Mouse (Mus musculus) spleen, postnatal 4 days (tissue): ENCODE results near the gene Adam12.

Experiments used
- DNase-seq, 2 experiments: peaks; one replicate each; pipeline ENCODE4 v3.0.0; 2022; ENCODE audit warnings: low spot score in 2 of 2

The Adam12 gene

DNA sequence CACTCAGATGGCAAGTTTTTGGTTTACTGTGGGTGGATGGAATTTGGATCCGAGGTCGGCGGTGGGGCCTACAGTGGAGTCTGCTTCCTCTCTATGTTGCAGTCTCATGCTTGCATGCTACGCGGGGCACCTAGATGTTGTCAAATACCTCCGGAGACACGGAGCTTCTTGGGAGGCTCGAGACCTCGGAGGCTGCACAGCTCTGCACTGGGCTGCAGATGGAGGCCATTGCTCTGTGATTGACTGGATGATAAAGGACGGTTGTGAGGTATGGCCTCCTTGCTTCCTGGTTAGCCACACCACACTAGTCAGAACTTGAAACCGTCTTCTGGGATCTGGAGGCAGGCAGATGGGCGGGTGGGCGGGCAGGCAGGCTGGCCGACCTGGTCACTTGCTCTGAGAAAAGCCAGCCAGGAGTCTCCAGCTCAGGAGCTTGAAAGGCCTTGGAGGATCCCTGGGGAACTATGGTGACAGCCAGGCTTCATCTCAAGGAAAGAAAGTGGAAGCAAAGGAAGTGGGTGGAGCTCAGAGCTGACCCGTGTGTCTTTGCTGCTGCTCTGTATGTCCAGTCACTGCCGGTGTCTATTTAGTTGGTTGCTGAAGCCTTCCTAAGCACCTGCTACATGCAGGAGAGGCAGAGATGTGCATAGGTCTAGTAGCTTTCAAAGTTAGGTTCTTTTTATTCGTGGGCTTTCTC lies 355.2 kb downstream of the Adam12 start:
- DNase-seq, result no peak

DNA sequence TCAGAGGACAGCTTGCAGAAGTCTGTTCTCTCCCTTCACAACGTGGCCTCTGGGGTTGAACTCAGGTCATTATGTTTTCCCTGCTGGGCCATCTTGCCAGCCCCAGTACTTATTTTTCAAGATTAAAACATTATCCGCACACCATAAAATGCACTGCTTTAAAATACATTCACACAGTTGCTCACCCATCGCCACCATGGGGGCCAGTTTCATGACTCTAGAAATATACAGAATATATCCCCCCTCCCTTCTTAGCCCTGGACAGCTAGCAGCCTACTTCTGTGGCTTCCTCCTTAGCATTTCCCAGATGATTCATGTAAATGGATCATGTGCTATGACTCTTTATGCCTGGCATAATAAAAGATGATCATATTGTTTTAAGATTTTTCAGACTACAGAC lies 355.8 kb downstream of the Adam12 start:
- no peak for DNase-seq

DNA sequence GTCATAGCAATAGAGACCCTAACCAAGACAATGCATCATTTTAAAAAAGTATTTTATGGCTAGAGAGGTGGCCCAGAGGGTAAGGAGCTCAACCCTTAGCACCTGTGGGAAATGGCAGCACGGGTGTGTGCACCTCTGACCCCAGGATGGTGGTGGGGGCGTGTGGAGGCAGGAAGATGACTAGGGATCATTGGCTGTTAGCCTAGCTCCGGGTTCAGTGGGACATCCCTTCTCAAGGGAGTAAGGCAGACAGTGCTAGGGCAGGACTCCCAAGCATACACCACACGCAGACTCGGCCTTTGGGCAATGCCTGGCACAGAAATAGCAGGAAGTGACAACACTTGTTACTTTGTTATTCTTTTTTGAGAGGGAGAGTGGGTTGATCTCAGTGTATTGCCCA lies 359.2 kb downstream of the Adam12 start:
- no peak for DNase-seq

DNA sequence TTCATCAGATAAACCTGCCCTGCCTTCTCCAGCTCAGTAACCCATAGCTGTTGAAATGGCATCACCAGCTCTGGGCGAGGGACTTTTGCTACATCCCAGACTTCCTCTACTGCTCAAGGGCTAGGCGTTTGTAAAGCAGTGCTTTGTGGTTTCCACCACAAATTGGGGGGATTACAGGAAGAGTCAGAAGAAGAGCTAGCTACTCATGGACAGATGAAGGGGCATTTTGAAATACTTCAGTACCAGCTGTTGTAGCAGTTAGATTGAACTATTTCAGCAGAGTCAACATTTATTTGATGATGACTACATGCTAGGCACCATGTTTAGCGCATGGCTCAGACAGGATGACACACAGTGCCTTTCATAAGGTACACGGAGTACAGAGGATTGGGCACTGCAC lies 361.7 kb downstream of the Adam12 start:
- no peak for DNase-seq

DNA sequence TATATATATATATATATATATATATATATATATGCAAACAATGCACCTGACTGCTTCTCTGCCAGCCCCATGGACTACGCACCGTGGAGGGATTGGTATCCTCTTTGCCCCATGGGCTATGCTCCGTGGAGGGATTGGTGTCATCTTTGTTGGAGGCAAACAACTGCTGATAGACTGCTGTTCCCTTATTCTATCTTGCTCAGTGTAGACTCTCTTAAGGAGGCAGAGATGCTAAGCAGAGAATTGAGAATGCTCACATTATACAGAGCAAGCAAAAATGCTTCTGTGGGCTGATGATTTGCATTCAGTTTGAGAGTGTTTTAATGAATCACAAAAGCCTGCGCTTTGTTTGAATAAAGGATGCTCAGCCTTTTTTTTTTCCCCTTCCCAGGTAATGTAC lies 368.3 kb downstream of the Adam12 start:
- DNase-seq, result no peak

DNA sequence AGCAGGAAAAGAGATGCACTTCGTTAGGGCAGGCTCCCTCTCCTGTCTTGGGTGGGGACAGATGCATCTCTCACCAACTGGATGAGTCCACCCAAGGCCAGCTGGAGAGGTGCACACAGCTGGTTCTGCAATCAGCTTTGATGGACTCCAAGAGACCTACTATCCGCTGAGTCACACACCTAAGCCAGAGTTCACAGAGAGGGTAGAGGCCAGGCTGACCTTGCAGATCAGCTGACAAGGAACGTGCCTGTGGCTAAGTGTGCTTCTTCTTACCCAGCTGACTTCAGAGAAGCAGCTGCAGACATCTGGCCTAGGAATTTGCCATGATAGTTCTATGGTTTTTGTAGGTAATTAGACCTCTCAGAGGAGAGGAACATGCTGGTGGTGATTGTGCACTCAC lies 368.8 kb downstream of the Adam12 start:
- DNase-seq, result no peak

DNA sequence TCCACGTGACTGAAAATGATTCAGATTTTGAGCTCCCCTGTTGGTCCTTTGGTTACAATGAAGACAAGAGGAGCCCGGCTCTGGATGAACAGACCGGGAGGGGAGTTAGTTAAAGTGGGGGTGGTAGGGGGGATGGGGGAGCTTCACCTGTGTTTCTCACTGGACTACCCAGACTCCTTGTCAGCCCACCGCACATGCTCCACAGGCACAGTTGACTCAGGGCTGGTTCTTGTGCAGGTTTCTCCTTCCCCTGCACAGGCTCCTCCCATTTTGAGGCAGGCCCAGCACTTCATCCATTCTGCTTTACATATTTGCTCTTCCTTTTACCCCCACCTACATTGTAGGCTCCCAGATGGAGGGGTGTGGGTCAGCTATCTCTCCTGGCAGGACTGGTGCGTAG lies 369.2 kb downstream of the Adam12 start:
- DNase-seq, result no peak

DNA sequence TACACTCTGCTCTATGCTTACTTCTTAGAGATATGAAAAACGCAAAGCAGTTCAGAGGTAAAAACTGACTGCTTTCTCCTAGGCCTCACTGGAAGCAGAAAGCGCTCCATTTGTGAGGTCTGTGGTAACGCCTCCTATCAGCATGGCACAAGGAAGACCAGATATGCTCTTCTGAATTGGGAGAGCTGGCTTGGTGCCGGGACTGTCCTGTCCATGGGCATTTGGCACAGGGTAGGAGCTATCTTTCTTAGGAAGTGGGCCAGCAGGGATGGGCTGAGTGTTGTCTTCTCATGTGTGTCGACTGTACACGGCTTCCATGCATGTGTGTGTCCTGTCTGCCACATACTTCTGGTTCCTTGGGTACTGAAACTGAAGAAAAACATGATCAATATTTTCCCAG lies 369.7 kb downstream of the Adam12 start:
- DNase-seq, result no peak

DNA sequence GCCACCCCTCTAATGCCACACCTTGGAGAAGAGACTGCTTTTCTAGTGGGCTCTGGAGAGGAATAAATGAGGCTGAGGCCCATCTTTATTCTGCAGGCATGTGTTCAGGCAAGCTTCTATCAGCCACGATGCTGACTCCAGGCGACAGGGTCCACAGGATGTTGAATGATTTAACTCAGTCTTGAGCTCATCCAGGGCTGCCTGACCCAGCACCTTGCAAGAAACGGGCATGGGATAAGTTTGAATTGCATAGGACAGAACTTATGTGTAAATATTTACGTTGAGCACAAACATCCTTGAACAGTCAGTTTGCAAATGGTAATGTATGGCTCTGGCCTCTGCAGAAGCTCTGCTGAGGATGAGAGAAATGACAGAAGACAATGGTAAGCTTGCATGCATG lies 372.4 kb downstream of the Adam12 start:
- no peak for DNase-seq

DNA sequence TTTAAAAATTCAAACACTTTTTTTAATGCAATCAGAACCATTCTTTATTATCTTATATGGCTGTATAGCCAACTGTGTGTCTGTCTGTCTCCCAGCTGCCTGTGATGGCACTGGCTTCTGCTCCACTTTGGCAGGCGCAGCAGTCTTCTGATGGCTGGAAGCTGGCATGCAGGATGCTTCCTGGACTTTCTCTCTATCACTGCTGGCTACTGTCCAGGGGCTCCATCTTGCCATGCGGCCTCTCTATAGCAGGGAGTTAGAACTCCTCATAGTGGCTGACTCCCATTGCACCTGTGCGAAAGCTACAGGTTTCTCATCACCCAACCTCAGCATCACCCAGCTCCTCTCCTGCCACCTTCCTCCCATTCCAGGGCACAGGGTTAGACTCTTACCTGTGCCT lies 373.4 kb downstream of the Adam12 start:
- DNase-seq, result no peak

DNA sequence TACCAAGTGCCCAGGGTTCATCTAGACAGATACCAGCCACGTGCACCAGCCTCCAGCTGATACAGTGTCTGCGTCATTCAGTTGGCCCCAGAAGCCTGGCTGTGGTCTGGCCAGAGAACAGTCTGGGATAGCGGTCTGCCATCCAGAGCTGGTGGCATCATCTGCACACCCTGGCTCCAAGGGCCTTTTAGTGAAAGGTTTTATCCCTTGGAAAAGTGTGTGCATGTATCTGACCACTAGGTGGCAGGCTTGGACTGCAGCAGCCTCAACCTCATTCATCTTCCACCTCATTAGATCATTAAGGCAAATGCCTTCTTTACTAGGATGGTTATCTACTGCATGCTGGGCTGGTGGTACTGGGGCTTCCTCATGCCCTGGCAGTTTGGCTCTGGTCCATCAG lies 375.7 kb downstream of the Adam12 start:
- DNase-seq, result peak; percentile 22 to 70

DNA sequence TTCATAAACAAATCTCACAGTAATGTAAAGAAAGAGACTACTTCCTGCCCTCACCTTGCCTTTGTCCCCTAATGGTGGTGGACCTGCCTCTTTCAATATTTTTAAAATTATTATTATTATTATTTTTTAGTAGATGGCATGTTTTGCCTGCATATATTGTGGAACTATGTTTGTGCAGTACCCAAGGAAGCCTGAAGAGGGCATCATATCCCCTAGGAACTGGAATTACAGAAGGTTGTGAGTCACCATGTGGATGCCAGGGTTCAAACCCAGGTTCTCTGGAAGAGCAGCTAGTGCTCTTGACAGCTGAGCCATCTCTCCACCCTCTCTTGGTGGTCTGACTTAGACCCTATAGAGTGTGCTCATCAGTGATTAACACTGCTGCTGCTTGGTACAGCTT lies 381.2 kb downstream of the Adam12 start:
- no peak for DNase-seq

DNA sequence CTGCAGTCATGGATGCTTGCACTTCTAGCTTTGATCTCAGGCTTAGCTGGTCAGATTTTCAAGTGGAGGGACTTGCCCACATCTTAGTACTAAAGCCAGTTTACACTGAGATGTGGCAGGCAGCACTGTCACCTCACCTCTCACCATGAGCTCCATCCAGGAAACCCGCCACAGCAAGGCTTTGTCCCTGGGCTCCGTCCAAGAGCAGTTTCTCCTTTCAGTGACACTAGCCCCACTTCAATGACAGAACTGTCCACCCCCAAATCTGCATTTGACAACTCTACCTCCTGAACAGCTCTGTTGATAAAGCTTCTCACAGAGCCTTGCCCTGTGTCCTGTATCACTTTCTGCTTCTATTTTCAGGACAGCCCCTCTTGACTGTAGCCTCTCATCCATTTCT lies 383.8 kb downstream of the Adam12 start:
- DNase-seq, result no peak

DNA sequence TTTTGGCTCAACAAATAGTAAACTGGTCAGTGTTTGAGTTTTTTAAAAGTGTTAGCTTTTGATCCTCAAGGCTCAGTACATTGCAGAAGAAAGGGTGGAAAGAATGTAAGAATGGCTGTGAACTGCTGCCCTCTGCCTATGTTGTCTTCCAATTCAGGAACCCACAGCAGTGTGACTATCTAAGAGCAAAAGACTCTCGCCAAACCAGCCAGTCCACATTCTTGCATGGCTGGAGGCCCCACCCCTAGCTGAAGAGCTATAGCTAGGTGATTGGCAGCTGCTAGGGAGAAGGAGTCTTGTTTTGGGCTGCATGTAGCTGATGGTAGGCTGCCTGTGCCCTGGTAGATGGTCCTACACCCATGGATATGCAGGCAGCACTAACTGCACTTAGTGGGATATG lies 384.8 kb downstream of the Adam12 start:
- no peak for DNase-seq

DNA sequence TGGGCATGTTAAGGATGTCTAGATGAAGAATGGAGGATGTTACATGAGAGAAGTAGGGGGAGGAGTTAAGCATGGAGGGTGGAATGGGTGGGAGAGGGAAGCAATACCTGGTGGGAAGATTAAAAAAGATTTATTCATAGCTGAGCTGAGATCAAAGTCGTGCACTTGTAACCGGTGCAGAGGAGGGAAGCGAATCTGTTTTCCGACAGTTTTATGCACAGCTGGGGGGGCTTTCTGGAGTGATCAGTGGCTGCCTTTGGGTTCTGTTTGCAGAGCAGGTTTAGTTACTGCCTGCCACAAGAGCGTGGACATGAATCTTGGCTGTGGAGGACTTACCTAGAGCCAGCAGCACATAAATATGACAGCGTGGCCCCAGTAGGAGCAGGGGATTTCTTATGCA lies 389.9 kb downstream of the Adam12 start:
- no peak for DNase-seq

DNA sequence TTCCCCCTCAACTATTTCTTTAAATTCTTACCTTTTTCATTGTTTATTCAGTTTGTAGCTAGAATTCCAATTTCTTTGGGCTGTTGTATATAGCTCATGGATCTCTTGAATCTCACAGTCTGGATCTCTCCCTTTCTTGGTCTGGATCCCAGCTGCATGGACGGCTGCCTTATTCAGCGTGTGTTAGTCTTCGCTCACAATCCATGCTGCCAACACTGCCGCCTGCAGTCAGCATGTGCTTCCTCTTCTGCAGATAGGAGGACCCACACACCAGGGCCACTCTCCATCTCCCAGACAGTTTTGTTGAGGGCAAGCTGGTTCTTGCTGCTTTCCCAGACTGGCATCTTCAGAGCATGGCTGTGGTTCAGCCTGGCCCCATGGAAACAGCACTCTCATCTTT lies 392.4 kb downstream of the Adam12 start:
- DNase-seq, result no peak
